Mouse (Mus musculus) stomach, postnatal 0 days (tissue): ENCODE results near the gene Slc22a17. TPM values are rescaled to one million over a fixed set of nuclear protein-coding genes. Genes with fewer than 3 reads are reported as not detected.

ENCODE experiments used
- ATAC-seq: fragments of 200-750 bp; cut with Nextera tagmentation; 2 replicates; pipeline ENCODE4 v1.8.0; 2017; ENCODE audit not compliant: low FRiP score, low TSS enrichment
- DNase-seq: peaks from one replicate; pipeline ENCODE4 v3.0.0-alpha.2; 2016; ENCODE audit warnings: low spot score
- H3K27ac ChIP-seq: fragments of 300-500 bp; sonication (generic); replicated peaks from 2 replicates; pipeline ENCODE4 v1.5.1; 2014; ENCODE audit warnings: mild to moderate bottlenecking, control low read depth
- H3K27me3 ChIP-seq: fragments of 300-500 bp; sonication (generic); 2 replicates; pipeline ENCODE4 v1.6.1; 2014; ENCODE audit warnings: low read length; ENCODE audit not compliant: control insufficient read depth, insufficient read depth
- H3K36me3 ChIP-seq: fragments of 300-500 bp; sonication (generic); 2 replicates; pipeline ENCODE4 v1.6.1; 2014; ENCODE audit warnings: low read length, mixed read lengths; ENCODE audit not compliant: control insufficient read depth, insufficient read depth
- H3K4me1 ChIP-seq: fragments of 300-500 bp; sonication (generic); replicated peaks from 2 replicates; pipeline ENCODE4 v1.6.1; 2014; ENCODE audit warnings: antibody characterized with exemption; ENCODE audit not compliant: control insufficient read depth, insufficient read depth
- H3K4me2 ChIP-seq: fragments of 300-500 bp; sonication (generic); replicated peaks from 2 replicates; pipeline ENCODE4 v1.6.1; 2014; ENCODE audit warnings: low read depth, mild to moderate bottlenecking, control low read depth, moderate library complexity
- H3K4me3 ChIP-seq: fragments of 300-500 bp; sonication (generic); 2 replicates; pipeline ENCODE4 v1.5.1; 2014; ENCODE audit warnings: low read depth, low read length, control low read depth
- H3K9ac ChIP-seq: fragments of 300-500 bp; sonication (generic); 2 replicates; pipeline ENCODE4 v1.6.1; 2014; ENCODE audit warnings: mild to moderate bottlenecking, low read length, control low read depth, mixed read lengths
- H3K9me3 ChIP-seq: fragments of 300-500 bp; sonication (generic); 2 replicates; pipeline ENCODE4 v1.6.1; 2016; ENCODE audit warnings: low read length; ENCODE audit not compliant: control insufficient read depth
- CTCF ChIP-seq: IDR thresholded peaks from 2 replicates; pipeline ENCODE4 v1.5.1; 2016; ENCODE audit warnings: antibody characterized with exemption, low read depth, mild to moderate bottlenecking, moderate library complexity
- EP300 ChIP-seq: optimal IDR thresholded peaks from 2 replicates; pipeline ENCODE3; 2016; ENCODE audit warnings: antibody characterized with exemption
- WGBS: fragments of 180-500 bp; shearing (Covaris S2); extraction: QIAGEN DNeasy Blood & Tissue Kit; methylation state at CpG from one replicate; pipeline ENCODE4 v1.1.7; 2014; 5-methylcytosine and 5-hydroxymethylcytosine counted together
- polyA plus RNA-seq: library from polyadenylated mRNA; unstranded; fragments of >200 nt; fragmentation: Nextera tagmentation; extraction: Ambion mirVana; gene quantifications from 2 replicates; pipeline ENCODE4 v1.2.1, GENCODE M21; 2015

Gene Slc22a17
- polyA plus RNA-seq, 1 experiment from 2014 or later = 15.4 TPM

- H3K27me3 ChIP-seq = no peaks in the 10 kb centered on the region
- H3K27ac ChIP-seq = no peak overlapping the region
- TF ChIP-seq CTCF (no peak), EP300 (no peak)
- no peak overlapping the region for H3K9ac ChIP-seq
- no peak overlapping the region for H3K4me3 ChIP-seq
- H3K4me2 ChIP-seq = no peak overlapping the region
- H3K9me3 ChIP-seq = no peaks in the 10 kb centered on the region
- WGBS = 92% methylated on average over 3 of the region's 3 CpGs
- ATAC-seq (no peak), DNase-seq (no peak)
- H3K36me3 ChIP-seq = no peaks in the 10 kb centered on the region
- no peaks in the 10 kb centered on the region for H3K4me1 ChIP-seq
Measured at GRCm38 (mm10) chr14:54874165-54874564, 38.8 kb downstream of the Slc22a17 start.

GRCm38 (mm10) chr14:54870861-54871260, 42.1 kb downstream of the Slc22a17 start, which contains the start of gene Homez:
TSS of gene Homez (minus strand) at chr14:54870961.
- Histone ChIP-seq H3K4me2 (no peak within 1 kb of the TSS), H3K36me3 (no peaks in the 10 kb centered on the region), H3K9me3 (no peaks in the 10 kb centered on the region), H3K27me3 (no peaks in the 10 kb centered on the region), H3K9ac (no peak within 1 kb of the TSS), H3K4me3 (no peak within 1 kb of the TSS), H3K27ac (no peak within 1 kb of the TSS), H3K4me1 (no peaks in the 10 kb centered on the region)
- ATAC-seq = no peak
- no peak for DNase-seq
- TF ChIP-seq CTCF (no peak), EP300 (no peak)
- WGBS = 82% methylated on average over 5 of the region's 5 CpGs

GRCm38 (mm10) chr14:54868026-54868425, 44.9 kb downstream of the Slc22a17 start:
- Histone ChIP-seq H3K9ac (no peak overlapping the region), H3K36me3 (no peaks in the 10 kb centered on the region), H3K27ac (no peak overlapping the region), H3K4me2 (no peak overlapping the region), H3K27me3 (no peaks in the 10 kb centered on the region), H3K4me3 (no peak overlapping the region), H3K4me1 (no peaks in the 10 kb centered on the region), H3K9me3 (no peaks in the 10 kb centered on the region)
- 86% methylated on average over 4 of the region's 4 CpGs for WGBS
- ATAC-seq (no peak), DNase-seq (no peak)
- TF ChIP-seq EP300 (no peak), CTCF (no peak)

GRCm38 (mm10) chr14:54866936-54867335, 46.0 kb downstream of the Slc22a17 start:
- H3K4me2 ChIP-seq = no peak overlapping the region
- H3K27ac ChIP-seq = no peak overlapping the region
- ATAC-seq (no peak), DNase-seq (peak; percentile 32)
- H3K27me3 ChIP-seq = no peaks in the 10 kb centered on the region
- no peaks in the 10 kb centered on the region for H3K4me1 ChIP-seq
- no peak for TF ChIP-seq EP300
- peak; percentile 64 for TF ChIP-seq CTCF
- no peak overlapping the region for H3K9ac ChIP-seq
- H3K4me3 ChIP-seq = no peak overlapping the region
- no peaks in the 10 kb centered on the region for H3K9me3 ChIP-seq
- 57% methylated on average over 5 of the region's 5 CpGs for WGBS
- H3K36me3 ChIP-seq = no peaks in the 10 kb centered on the region

- Histone ChIP-seq H3K27me3 (no peaks in the 10 kb centered on the region), H3K4me2 (no peak overlapping the region), H3K27ac (no peak overlapping the region), H3K9me3 (no peaks in the 10 kb centered on the region), H3K9ac (no peak overlapping the region), H3K36me3 (no peaks in the 10 kb centered on the region), H3K4me3 (no peak overlapping the region), H3K4me1 (no peaks in the 10 kb centered on the region)
- 44% methylated on average over 3 of the region's 3 CpGs for WGBS
- TF ChIP-seq CTCF = no peak
- TF ChIP-seq EP300 = no peak
- no peak for DNase-seq
- no peak for ATAC-seq
Measured at GRCm38 (mm10) chr14:54866268-54866667, 46.7 kb downstream of the Slc22a17 start.

GRCm38 (mm10) chr14:54865626-54866025, 47.3 kb downstream of the Slc22a17 start:
- H3K4me3 ChIP-seq = no peak overlapping the region
- H3K36me3 ChIP-seq = no peaks in the 10 kb centered on the region
- H3K4me1 ChIP-seq = no peaks in the 10 kb centered on the region
- no peak overlapping the region for H3K4me2 ChIP-seq
- ATAC-seq = no peak
- H3K27me3 ChIP-seq = no peaks in the 10 kb centered on the region
- TF ChIP-seq CTCF (no peak), EP300 (no peak)
- no peaks in the 10 kb centered on the region for H3K9me3 ChIP-seq
- no peak for DNase-seq
- H3K27ac ChIP-seq = no peak overlapping the region
- 72% methylated on average over 5 of the region's 5 CpGs for WGBS
- no peak overlapping the region for H3K9ac ChIP-seq
